Mouse (Mus musculus): ENCODE measurements around the gene Gpc1. TPM values are rescaled to one million over a fixed set of nuclear protein-coding genes. Genes with fewer than 3 reads are reported as not detected.

The Gpc1 gene
- polyA plus RNA-seq, 1 experiment, result 49.0 TPM

GRCm38 (mm10) chr1:92833987-92834706, 2.7 kb downstream of the Gpc1 start:
- no peak for DNase-seq (ENCODE audit: low read depth)

GRCm38 (mm10) chr1:92837931-92838833, 6.7 kb downstream of the Gpc1 start:
- no peak for DNase-seq (ENCODE audit: low read depth)

- no peak for DNase-seq (ENCODE audit: low read depth)
Measured at GRCm38 (mm10) chr1:92839211-92839610, 7.8 kb downstream of the Gpc1 start.

- no peak for DNase-seq (ENCODE audit: low read depth)
Measured at GRCm38 (mm10) chr1:92840231-92840890, 8.9 kb downstream of the Gpc1 start.

- DNase-seq (ENCODE audit: low read depth), result no peak
Measured at GRCm38 (mm10) chr1:92841427-92841826, 10.0 kb downstream of the Gpc1 start.

- no peak for DNase-seq (ENCODE audit: low read depth)
Measured at GRCm38 (mm10) chr1:92845889-92846288, 14.4 kb downstream of the Gpc1 start.

GRCm38 (mm10) chr1:92847873-92848839, 16.7 kb downstream of the Gpc1 start:
- no peak for DNase-seq (ENCODE audit: low read depth)

GRCm38 (mm10) chr1:92849491-92849890, 18.0 kb downstream of the Gpc1 start:
- DNase-seq (ENCODE audit: low read depth), result no peak

- DNase-seq (ENCODE audit: low read depth), result no peak
Measured at GRCm38 (mm10) chr1:92849938-92850574, 18.6 kb downstream of the Gpc1 start.

GRCm38 (mm10) chr1:92852450-92852849, 21.0 kb downstream of the Gpc1 start:
- DNase-seq (ENCODE audit: low read depth), result no peak

- DNase-seq (ENCODE audit: low read depth), result no peak
Measured at GRCm38 (mm10) chr1:92861503-92861902, 30.1 kb downstream of the Gpc1 start.

GRCm38 (mm10) chr1:92863268-92863667, 31.8 kb downstream of the Gpc1 start:
- DNase-seq (ENCODE audit: low read depth), result no peak

GRCm38 (mm10) chr1:92866170-92866569, 34.7 kb downstream of the Gpc1 start:
- no peak for DNase-seq (ENCODE audit: low read depth)

GRCm38 (mm10) chr1:92869985-92870384, 38.5 kb downstream of the Gpc1 start:
- no peak for DNase-seq (ENCODE audit: low read depth)

GRCm38 (mm10) chr1:92872666-92873065, 41.2 kb downstream of the Gpc1 start:
- DNase-seq (ENCODE audit: low read depth), result no peak

- no peak for DNase-seq (ENCODE audit: low read depth)
Measured at GRCm38 (mm10) chr1:92874011-92874410, 42.6 kb downstream of the Gpc1 start.

GRCm38 (mm10) chr1:92875360-92876111, 44.1 kb downstream of the Gpc1 start:
- DNase-seq (ENCODE audit: low read depth), result no peak

GRCm38 (mm10) chr1:92877431-92877978, 46.1 kb downstream of the Gpc1 start:
- no peak for DNase-seq (ENCODE audit: low read depth)

- no peak for DNase-seq (ENCODE audit: low read depth)
Measured at GRCm38 (mm10) chr1:92878066-92878741, 46.8 kb downstream of the Gpc1 start.

All from gonadal fat pad, adult 2 months (tissue).